Mouse (Mus musculus): ENCODE measurements around the gene Mars.

The Mars gene

DNA sequence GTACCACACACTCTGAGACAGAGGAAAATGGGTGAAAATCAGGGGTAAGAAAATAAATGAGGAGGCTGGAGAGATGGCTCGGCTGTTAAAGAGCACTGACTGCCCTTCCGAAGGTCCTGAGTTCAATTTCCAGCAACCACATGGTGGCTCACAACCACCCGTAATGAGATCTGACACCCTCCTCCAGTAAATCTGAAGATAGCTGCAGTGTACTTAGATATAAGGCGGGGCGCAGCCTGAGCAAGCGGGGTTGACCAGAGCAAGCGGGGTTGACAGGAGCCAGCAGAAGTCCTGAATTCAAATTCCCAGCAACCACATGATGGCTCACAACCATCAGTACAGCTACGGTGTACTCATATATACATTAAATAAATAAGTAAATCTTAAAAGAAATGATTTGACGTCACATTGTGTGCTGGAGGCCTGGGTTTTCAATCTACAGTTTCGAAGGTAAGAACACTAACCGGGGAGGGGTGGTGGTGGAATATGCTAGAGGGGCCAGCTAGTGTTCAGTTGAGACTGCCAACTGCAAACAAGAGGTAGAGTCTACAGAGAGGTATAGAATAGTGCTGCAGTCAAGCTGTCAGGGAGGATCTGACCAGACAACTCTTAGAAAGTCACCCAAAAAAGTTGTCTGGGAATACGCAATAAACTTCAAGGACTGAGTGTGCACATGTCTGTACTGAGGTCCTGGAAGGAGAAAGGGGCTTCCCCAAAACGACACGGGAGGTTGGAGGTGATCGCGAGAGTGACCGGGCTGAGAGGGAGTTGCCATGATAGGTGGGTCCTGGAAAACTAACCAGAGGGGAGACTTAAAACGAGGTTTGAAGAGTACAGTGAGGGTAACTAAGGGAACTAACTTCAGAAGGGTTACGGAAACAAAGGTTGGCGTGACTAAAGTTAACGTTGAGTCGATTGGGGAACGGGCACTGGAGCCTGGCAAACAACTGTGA, 787 bp downstream of the Mars start:
- 34% methylated on average over 23 of the region's 23 CpGs for WGBS

DNA sequence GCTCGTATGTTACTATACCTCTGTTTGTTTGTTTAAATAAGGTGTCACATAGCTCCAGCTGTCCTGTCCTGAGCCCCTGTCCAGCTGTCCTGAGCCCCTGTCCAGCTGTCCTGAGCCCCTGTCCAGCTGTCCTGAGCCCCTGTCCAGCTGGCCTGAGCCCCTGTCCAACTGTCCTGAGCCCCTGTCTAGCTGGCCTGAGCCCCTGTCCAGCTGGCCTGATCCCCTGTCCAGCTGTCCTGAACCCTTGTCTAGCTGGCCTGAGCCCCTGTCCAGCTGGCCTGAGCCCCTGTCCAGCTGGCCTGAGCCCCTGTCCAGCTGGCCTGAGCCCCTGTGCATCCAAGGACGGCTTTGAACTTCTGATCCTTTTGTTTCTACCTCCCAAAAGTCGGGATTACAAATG, 2.4 kb downstream of the Mars start:
- WGBS, result 74% methylated on average over 3 of the region's 3 CpGs

DNA sequence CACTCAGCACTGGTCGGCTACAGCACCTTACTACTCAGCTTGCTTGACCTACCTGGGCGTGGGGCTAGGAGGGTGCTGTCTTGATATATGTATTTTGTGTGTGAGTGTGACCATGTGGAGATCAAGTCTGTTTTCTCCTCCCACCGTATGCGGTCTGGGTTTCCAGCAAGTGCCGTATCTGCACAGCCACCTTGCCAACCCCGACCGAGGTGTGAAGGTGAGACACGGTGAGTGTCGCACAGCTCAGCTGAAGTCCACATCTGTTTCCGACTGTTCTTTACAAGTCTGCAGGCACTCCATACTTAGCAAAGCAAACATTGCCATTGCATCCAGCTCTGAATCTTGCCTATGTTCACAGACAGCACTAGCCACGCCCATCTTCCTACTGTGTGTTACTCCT, 8.4 kb downstream of the Mars start:
- WGBS, result 87% methylated on average over 11 of the region's 11 CpGs

DNA sequence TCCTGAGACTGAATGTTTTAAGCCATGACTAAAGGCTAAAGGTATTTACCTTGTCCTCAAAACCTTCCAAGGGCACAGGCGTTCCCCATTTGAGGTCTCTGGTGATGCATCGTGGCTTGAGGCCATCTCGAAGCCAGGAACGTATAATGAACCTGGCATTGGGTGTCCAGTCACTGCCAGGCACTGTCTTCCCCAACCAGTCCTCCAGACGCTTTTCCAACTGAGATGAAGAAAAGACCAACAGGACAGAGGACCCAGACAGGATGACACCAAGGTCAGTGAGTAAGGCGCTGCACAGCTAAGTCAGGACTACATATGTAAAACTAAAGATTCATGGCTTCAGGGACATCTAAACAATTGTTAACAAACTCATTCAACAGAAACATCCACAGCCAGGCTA, 11.2 kb downstream of the Mars start:
- WGBS, result 93% methylated on average over 6 of the region's 6 CpGs

DNA sequence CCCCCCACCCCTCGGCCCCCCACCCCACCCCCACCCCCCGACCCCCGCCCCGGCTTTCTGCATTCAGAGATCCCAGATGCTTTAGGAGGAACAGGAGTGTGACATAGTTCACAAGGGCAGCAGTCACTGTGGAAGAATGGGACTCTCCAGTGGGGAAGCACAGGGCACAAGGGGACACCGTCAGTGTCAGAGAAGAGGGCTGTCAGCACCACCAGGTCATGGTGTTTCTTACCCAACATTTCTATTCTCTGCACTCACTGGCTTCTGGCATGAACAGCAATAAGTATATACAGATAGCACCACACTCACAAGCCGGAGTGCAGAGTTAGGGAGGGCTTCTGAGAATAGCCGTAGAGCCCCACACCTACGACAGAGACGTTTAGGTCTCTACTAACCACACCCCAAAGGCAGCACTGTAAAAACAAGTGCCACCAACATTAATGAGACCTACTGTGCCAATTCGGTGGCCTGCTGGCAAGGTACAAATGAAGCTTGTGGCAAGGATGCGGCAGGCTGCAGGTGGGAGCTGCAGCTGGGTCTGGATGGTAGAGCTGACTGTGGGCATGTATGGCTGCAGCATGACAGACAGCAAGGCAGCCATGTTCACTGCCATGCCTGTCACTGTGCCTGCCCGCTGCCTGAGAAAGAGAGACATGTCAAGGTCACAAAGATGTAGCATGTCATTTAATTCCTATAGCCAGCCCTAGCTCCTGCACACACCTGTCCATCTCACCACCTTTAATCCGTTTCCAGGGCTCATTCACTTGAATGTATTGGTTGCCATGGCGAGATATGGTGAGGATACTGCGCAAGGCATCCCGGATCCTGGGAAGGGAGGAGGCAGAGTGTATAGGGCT, 14.3 kb downstream of the Mars start:
- 77% methylated on average over 16 of the region's 16 CpGs for WGBS

DNA sequence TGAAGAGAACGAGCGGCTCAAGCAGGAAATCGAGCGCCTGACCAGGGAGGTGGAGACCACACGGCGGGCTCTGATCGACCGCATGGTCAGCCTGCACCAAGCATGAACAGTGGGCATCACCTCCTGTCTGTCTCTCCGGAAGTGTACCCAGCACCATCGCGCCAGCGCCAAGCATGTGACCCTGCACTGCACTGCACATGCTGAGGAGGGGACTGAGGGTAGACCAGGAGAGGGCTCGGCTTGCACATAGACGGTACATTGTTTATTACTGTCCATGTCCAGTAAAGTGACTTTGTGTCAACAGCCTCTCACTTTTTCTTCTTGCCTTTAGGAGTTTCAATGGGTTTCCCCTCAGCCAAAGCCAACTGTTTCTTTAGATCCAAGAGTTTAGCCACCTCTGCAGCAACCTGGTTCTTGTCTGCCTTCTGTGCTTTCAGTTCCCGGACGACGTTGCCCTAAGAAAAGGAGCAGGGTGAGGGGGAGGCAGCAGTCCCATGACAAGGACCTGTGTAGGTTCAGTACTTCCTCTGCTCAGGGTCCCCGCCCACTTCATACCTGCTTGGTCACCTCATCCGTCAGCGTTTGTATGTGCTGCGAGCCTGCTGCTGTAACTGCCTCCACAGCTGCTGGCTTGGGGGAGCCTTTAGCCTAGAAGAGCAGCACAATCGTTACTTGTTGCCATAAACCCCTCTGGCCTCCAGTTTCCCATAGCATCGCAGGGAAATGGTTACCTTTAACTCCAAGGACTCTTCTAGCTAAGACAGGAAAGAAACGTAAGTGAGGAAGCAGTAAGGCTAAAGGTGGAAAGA, 15.4 kb downstream of the Mars start:
- WGBS, result 82% methylated on average over 24 of the region's 24 CpGs

DNA sequence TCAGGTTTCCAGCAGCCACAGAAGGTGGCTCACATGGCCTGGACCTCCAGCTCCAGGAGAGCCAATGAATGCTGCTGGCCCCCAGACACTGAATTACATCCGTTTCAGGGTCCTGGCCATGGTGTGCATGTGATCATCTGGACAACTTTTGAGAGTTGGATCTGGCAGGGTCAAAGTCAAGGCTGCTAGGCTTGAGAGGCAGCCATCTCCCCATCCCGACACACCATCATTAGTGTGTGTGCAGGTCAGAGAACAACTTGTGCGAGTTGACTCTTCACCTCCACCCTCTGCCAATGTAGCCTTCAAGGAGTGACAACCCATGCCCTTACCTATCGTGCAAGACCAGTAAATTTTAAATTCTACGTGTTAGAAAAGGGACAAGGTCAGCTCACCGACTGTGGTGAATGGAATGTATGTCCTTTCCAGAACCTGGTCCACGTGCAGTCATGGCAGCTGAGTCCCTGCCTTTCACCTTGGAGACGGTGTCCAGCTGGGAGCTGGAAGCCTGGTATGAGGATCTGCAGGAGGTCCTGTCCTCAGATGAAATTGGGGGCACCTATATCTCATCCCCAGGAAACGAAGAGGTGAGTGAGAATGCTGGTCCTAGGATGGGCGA, 16.6 kb downstream of the Mars start:
- 89% methylated on average over 10 of the region's 10 CpGs for WGBS

DNA sequence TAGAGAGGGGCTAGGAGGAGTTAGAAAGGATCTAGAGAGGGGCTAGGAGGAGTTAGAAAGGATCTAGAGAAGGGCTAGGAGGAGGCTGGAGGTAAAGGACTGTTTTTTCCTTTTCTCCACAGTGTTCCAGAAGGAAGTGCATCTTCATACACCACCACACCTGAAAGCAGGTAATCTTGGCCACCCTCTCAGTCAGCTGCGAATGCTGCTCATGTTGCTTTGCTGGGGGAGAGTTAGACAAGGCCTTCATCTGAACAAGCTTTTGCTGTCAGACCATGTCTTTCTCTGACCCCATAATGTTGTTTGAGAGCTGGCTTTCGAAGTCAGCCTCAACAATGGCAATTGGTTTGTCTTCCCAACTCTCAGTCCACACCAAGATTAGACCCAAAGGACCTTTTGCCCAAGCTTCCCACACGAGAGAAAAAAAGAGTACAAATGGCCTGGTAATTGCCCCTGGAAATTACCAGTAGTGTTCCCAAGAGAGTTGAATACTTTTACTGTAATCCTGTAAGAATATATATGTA, 17.9 kb downstream of the Mars start:
- WGBS, result 83% methylated on average over 3 of the region's 3 CpGs

DNA sequence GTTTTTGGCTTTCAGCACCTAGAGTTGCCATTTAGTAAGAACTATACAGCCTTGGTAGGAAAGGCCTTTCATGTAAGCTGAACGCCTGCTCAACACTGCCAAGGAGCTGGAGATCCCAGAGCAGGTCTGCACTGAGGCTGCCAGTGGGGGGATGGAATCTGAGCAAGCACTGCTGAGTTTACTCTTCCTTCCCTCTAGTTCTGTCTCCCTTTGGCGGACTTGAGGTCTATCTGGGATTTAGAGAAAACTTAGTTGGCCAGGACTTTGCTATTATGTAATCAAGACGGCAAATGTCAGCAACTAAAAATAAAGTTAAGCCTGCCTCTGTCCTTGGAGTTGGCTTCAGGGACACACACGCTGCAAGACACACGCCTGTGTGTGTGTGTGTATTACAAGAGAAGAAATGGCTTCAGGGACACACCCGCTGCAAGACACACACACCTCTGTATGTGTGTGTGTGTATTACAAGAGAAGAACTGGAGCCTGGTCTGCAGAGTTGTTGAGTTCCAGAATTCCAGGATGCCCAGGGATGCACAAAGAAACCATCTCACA, 18.5 kb downstream of the Mars start:
- 39% methylated on average over 6 of the region's 6 CpGs for WGBS

DNA sequence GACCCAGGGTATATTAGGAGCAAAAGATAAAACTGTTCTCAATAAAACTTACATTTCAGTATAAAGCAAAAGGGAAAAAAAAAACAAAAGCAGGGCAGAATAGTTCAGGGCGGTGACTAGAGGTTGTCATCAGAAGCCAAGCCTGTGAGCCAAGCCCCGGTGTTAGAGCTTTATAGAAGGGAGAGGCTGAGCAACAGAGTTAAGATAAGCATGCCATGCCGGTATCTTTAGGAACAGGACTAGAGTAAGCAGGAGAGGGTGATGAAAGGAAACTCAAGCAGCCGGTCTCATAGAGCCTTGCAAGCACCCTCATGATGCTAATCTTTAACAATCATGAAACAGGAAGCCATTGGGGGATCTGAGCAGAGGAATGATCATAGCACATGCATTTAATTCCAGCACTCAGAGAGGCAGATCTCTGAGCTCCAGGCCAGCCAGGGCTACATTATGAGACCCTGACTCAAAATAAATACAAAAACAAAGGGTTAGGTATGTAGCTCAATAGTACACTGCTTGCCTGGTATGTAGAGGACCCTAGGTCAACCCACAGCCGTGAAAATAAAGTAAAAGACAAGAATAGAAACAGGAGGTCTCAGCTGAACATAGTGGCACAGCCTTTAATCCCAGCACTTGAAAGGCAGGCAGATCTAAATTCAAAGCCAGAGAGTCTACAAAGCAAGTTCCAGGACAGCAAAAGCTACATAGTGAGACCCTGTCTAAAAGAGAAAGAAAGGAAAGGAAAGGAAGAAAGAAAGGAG, 19.5 kb downstream of the Mars start:
- WGBS, result 15% methylated on average over 5 of the region's 5 CpGs

DNA sequence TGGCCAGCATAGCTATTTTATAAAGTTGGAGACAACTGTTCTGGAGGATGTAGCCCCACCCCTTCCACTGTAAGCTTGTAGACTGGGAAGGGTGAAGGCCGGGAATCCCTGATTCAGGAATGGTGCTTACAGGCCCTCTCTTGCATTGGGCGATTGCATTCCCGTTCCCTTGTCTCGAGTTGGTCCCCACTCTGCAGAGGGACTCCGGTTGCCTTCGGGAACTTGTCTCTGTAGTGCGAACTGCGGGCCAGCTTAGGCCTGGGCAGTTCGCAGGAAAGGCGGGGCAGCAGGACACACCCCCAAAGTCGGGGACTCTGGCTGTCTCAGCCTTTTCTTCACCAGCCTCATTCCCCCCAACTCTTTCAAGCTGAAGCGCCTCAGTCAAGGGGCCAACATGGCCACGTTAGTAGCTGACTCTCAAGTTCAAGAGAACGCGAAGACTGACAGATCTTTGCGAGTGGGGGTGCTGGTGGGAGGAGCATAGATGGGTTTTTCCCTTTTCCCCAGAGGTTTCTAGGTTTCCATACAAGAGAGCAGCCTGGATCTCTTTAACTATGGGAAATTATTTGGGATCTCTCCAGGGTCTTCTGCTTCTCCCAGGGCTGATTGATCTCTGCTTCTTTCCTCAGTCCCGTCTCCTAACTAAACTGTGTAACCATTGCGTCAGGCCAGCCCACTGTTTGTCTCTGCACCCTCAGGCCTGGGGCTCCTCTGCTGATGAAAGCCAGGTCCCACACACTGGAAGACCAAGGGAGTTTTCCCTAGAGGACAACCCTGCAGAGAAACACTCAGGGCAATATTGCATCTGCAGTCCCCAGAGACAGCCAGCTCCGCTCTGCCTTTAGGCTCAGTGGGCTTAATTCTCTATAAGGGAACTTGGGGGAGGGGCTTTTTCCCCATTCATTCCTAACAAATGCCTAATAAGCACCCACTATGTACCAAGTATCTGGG, 20.4 kb downstream of the Mars start:
- WGBS, result 2% methylated on average over 19 of the region's 19 CpGs

DNA sequence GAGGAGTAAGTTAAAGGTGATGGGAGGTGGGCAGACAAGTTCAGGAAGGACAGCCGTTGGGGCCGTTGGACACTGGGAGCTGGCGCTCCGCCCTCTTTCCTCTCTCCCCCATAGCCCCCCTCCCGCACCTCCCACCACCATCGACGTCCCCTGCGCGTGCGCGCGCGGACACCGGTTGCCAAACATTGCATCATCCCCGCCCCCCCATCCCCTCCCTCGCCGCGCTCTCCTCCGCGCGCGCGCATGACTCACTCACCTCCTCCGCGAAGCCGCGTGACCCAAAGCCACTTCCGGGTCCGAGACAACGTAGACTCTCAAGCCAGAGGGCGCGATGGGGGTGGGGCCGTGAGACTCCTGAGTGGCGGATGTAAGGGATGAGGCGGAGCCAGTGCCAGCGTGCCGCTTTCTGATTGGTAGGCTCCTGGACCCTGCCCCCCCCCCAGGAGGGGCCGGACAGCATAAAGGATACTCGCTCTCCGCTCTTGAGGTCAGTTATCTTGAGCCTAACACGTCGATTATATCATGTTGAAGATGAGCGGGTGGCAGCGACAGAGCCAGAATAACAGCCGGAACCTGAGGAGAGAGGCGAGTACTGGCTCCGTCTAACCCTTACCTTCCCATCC, 21.2 kb downstream of the Mars start:
- WGBS, result under 1% methylated on average over 46 of the region's 47 CpGs

DNA sequence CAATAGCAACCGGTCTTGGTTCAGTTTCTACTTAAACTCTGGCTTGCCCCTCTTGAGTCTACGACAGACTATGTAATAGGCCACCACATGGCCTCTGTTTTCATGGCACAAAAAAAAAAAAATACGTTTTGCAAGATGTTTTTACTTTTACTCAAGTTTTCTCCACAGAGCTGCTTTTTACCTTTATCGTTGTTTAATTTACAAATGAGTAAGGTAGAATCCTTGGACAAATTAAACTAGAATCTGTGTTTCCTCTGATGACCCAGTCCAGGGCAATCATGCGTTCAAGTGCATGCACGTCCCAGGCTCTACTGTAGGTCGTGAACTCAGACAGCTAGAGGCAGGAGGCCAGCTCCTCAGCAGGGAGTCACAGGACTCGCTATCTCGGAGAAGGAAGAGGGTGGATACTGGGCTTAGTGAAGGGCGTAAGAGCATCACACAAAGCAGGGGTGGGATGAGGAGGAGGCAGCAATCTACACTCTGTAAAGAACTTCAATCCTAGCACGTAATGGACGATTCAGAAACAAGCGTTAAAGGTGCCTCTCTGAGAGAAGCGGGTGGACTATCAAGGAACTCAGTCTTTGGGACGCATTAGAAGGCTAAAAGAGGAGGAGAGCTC, 21.9 kb downstream of the Mars start:
- WGBS, result under 1% methylated on average over 15 of the region's 15 CpGs

DNA sequence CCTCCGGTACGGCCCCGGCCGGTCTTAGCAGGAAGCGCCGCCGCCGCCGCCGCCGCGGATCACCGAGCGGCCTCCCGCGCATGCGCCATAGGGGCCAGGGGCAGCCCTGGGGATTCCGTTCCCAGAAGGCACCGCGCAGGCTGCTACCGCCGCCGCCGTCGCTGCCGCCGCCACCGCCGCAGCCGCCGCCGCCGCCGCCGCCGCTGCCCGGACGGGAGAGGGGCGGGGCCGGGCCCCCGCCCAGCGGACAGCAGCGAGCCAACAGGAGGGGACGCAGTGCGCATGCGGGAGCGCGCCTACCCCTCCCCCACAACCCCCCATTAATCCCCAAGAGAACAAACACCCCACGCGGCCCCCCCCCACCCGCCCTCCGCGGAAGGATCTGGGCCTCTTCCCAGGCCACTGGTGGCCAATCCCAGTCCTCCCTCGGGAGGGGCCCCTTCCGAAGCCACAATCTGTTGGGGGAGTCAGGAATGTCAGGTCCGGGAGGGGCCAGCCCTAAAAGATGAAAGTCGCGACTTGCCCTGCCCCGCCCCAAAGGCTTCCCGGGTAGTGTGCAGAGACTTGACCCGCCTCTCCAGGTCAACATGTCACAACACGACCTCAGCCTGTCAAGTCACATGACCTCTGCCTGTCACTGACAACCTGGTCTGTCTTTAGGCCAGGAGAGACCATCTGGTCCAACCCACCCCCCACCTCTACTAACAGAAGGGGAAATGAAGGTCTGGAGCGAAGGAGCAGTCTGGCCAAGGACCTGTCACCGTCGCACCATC, 22.6 kb downstream of the Mars start, which contains the start of gene Mbd6:
Mbd6 (minus strand) TSS at position 219 of the 773 bp plus-strand sequence.
- WGBS, result under 1% methylated on average over 62 of the region's 65 CpGs

DNA sequence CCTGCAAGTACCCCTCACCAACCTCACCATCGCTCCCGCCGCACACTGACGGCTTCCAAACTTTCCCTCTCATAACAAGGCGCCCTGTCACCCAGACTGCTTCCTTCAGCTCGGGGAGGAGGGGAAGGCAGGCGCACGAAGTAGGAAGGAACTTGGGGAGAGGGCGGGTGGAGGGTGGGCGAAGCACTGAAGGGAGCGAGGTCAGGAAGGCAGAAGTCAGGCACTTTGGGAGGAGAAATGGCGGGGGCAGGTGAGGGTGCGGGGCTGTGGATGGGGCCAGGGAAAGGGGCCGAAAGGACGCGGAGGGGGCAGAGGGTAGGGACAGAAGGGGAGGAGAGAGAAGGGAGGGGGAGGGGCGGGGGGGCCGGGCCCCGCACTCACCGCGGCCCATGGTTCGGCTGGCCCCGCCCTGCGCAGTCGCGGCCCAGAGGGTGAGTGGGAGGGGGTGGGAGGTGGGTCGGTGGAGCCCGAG, 23.2 kb downstream of the Mars start:
- WGBS, result 1% methylated on average over 16 of the region's 28 CpGs

DNA sequence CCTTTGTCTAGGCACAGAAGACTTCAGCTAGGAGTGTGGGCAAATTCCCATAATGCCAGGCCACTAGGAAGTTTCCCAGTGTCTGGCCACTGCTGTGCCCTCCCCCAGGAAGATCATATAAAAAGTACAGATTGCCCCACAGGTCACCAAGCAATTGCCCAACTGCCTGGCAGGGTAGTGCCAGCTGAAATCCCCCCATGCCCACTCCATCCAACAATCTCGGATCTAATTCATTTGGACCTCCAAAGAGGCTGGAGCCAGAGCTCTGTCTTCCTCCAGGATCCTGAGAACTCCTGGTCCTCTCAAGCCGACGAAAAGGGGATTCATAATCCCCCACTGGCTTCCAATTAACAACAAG, 23.7 kb downstream of the Mars start:
- WGBS, result 0% methylated on average over 3 of the region's 3 CpGs

Data from cerebral cortex, adult 2 months (tissue).